Mouse (Mus musculus) gastrocnemius, adult 2 months (tissue): Measurements from ENCODE around the gene Cldn18. TPM values are rescaled to one million over a fixed set of nuclear protein-coding genes. Genes with fewer than 3 reads are reported as not detected.

ENCODE experiments used
- DNase-seq: peaks from one replicate; pipeline ENCODE4 v3.0.0; 2022
- H3K27ac ChIP-seq: fragments of 200-600 bp; 2 replicates; pipeline ENCODE4 v1.8.1; 2022; ENCODE audit warnings: mild to moderate bottlenecking
- H3K4me3 ChIP-seq: fragments of 200-600 bp; 2 replicates; pipeline ENCODE4 v1.8.1; 2022; ENCODE audit warnings: mild to moderate bottlenecking, moderate library complexity
- CTCF ChIP-seq: fragments of 200-600 bp; IDR thresholded peaks from 2 replicates; pipeline ENCODE4 v1.8.1; 2022; ENCODE audit warnings: antibody characterized with exemption, mild to moderate bottlenecking, moderate library complexity
- intact Hi-C: fragments of 180-260 bp; cut with DNase I; formaldehyde crosslinking; loops from one replicate; pipeline ENCODE4 v1.15.1; 2025
- total RNA-seq, 2 experiments: library from RNA; stranded (reverse); gene quantifications; 2 replicates each; pipeline ENCODE4 v1.2.3; 2021

Gene Cldn18
- total RNA-seq, 2 experiments from 2014 or later, result not detected

- intact Hi-C loops, result no loop called here
- TF ChIP-seq CTCF, result no peak
- Histone ChIP-seq H3K27ac (no peak overlapping the region), H3K4me3 (no peak overlapping the region)
- peak; percentile 69 for DNase-seq
These were observed 49.5 kb downstream of the Cldn18 start for GRCm38 (mm10) chr9:99667596-99667995.

- DNase-seq, result no peak
- intact Hi-C loops, result loop anchor here (1.0 to 5.0 kb wide), 2 partner anchors 76 to 206 kb away; no protein-coding TSS in a partner anchor
- no peak for TF ChIP-seq CTCF
These were observed 54.2 kb downstream of the Cldn18 start for GRCm38 (mm10) chr9:99662887-99663286.

GRCm38 (mm10) chr9:99662406-99662805 is 54.7 kb downstream of the Cldn18 start:
- no peak overlapping the region for H3K27ac ChIP-seq
- intact Hi-C loops, result loop anchor here (1.0 to 5.0 kb wide), 2 partner anchors 75 to 205 kb away; no protein-coding TSS in a partner anchor
- H3K4me3 ChIP-seq, result peak overlapping the region; percentile 9; the same call in 1 of the 2 replicates
- peak; percentile 73 for DNase-seq
- TF ChIP-seq CTCF, result no peak; the same call in 1 of the 2 replicates

More at GRCm38 (mm10) chr9:99662887-99663286, 54.2 kb downstream of the Cldn18 start:
- H3K4me3 ChIP-seq, result no peak overlapping the region
- no peak overlapping the region for H3K27ac ChIP-seq

GRCm38 (mm10) chr9:99661606-99662166 is 55.4 kb downstream of the Cldn18 start:
- H3K4me3 ChIP-seq, result no peak overlapping the region
- intact Hi-C loops, result loop anchor here (1.0 to 5.0 kb wide), 2 partner anchors 74 to 204 kb away; no protein-coding TSS in a partner anchor
- no peak overlapping the region for H3K27ac ChIP-seq

GRCm38 (mm10) chr9:99660756-99661155 is 56.3 kb downstream of the Cldn18 start:
- intact Hi-C loops, result loop anchor here (5.0 kb wide), 1 partner anchor 203 kb away; no protein-coding TSS in a partner anchor
- H3K4me3 ChIP-seq, result no peak overlapping the region
- H3K27ac ChIP-seq, result no peak overlapping the region
- no peak for TF ChIP-seq CTCF
- DNase-seq, result no peak

More at GRCm38 (mm10) chr9:99661606-99662166, 55.4 kb downstream of the Cldn18 start:
- TF ChIP-seq CTCF, result no peak
- DNase-seq, result no peak

- intact Hi-C loops, result no loop called here
- no peak overlapping the region for H3K27ac ChIP-seq
- DNase-seq, result no peak
These were observed 71.0 kb downstream of the Cldn18 start for GRCm38 (mm10) chr9:99646102-99646501.

GRCm38 (mm10) chr9:99645416-99645815 is 71.7 kb downstream of the Cldn18 start:
- DNase-seq, result no peak
- intact Hi-C loops, result no loop called here
- no peak for TF ChIP-seq CTCF
- Histone ChIP-seq H3K4me3 (no peak overlapping the region), H3K27ac (no peak overlapping the region)

More at GRCm38 (mm10) chr9:99646102-99646501, 71.0 kb downstream of the Cldn18 start:
- no peak for TF ChIP-seq CTCF
- H3K4me3 ChIP-seq, result no peak overlapping the region

GRCm38 (mm10) chr9:99639957-99640356 is 77.1 kb downstream of the Cldn18 start:
- no peak for TF ChIP-seq CTCF
- intact Hi-C loops, result no loop called here
- Histone ChIP-seq H3K27ac (no peak overlapping the region), H3K4me3 (no peak overlapping the region)
- DNase-seq, result no peak

Other genes starting within 250 kb of the Cldn18 start
- gene Armc8, start 148.4 kb downstream of the Cldn18 start, total RNA-seq, result 10 to 100 TPM; 26.7 to 27.9 TPM
- gene Dbr1, start 141.5 kb downstream of the Cldn18 start, total RNA-seq, result 1 to 10 TPM; 4.2 to 5.2 TPM
- not detected for gene A4gnt, start 104.8 kb downstream of the Cldn18 start, total RNA-seq
- 1 to 10 TPM; 1.5 to 2.4 TPM for gene Dzip1l, start 87.8 kb downstream of the Cldn18 start, total RNA-seq
- gene Sox14, start 158.9 kb upstream of the Cldn18 start, total RNA-seq, result not detected